Mouse (Mus musculus): ENCODE measurements around the gene Hmga2. TPM values are rescaled to one million over a fixed set of nuclear protein-coding genes. Genes with fewer than 3 reads are reported as not detected.

The Hmga2 gene
- polyA plus RNA-seq, 1 experiment from 2014 or later = 7.8 TPM

- no peaks in the 10 kb centered on the region for H3K36me3 ChIP-seq (ENCODE audit: insufficient read depth, low read length)
- H3K27me3 ChIP-seq (ENCODE audit: insufficient read depth, low read length) = no peaks in the 10 kb centered on the region
- TF ChIP-seq CTCF (IDR thresholded peaks at IDR 0.05; ENCODE audit: low read depth) = no peak
- no peak overlapping the region for H3K9ac ChIP-seq (ENCODE audit: low read depth, low read length)
- WGBS = 91% methylated on average over 8 of the region's 8 CpGs
- no peaks in the 10 kb centered on the region for H3K4me1 ChIP-seq (replicated peaks; ENCODE audit: insufficient read depth, low read length)
- no peaks in the 10 kb centered on the region for H3K9me3 ChIP-seq (replicated peaks; ENCODE audit: low read length)
- H3K4me3 ChIP-seq (replicated peaks; ENCODE audit: low read depth, low read length) = no peak overlapping the region
- DNase-seq (ENCODE audit: low spot score) (no peak), ATAC-seq (replicated peaks; ENCODE audit: low FRiP score, low read depth) (no peak)
- H3K4me2 ChIP-seq (ENCODE audit: low read length) = no peak overlapping the region
- H3K27ac ChIP-seq = no peak overlapping the region
Observed at GRCm38 (mm10) chr10:120512121-120512520, 35.9 kb upstream of the Hmga2 start.

- Histone ChIP-seq H3K4me2 (ENCODE audit: low read length) (peak overlapping the region; percentile 21; the same call in 1 of the 2 replicates), H3K27me3 (ENCODE audit: insufficient read depth, low read length) (no peaks in the 10 kb centered on the region), H3K9me3 (replicated peaks; ENCODE audit: low read length) (no peaks in the 10 kb centered on the region), H3K36me3 (ENCODE audit: insufficient read depth, low read length) (no peaks in the 10 kb centered on the region), H3K9ac (ENCODE audit: low read depth, low read length) (no peak overlapping the region), H3K27ac (no peak overlapping the region), H3K4me1 (replicated peaks; ENCODE audit: insufficient read depth, low read length) (no peaks in the 10 kb centered on the region), H3K4me3 (replicated peaks; ENCODE audit: low read depth, low read length) (no peak overlapping the region)
- no peak for DNase-seq (ENCODE audit: low spot score)
- TF ChIP-seq CTCF (IDR thresholded peaks at IDR 0.05; ENCODE audit: low read depth) = no peak
- no peak for ATAC-seq (replicated peaks; ENCODE audit: low FRiP score, low read depth)
- 65% methylated on average over 5 of the region's 5 CpGs for WGBS
Observed at GRCm38 (mm10) chr10:120503959-120504358, 27.7 kb upstream of the Hmga2 start.

GRCm38 (mm10) chr10:120500794-120501193 lies 24.5 kb upstream of the Hmga2 start:
- no peak for TF ChIP-seq CTCF (IDR thresholded peaks at IDR 0.05; ENCODE audit: low read depth)
- WGBS = 54% methylated on average over 9 of the region's 9 CpGs
- Histone ChIP-seq H3K9me3 (replicated peaks; ENCODE audit: low read length) (no peaks in the 10 kb centered on the region), H3K27ac (no peak overlapping the region), H3K4me1 (replicated peaks; ENCODE audit: insufficient read depth, low read length) (no peaks in the 10 kb centered on the region), H3K9ac (ENCODE audit: low read depth, low read length) (no peak overlapping the region), H3K4me2 (ENCODE audit: low read length) (no peak overlapping the region), H3K4me3 (replicated peaks; ENCODE audit: low read depth, low read length) (no peak overlapping the region), H3K27me3 (ENCODE audit: insufficient read depth, low read length) (no peaks in the 10 kb centered on the region), H3K36me3 (ENCODE audit: insufficient read depth, low read length) (no peaks in the 10 kb centered on the region)
- DNase-seq (ENCODE audit: low spot score) (no peak), ATAC-seq (replicated peaks; ENCODE audit: low FRiP score, low read depth) (no peak)

GRCm38 (mm10) chr10:120498086-120498485 lies 21.8 kb upstream of the Hmga2 start:
- Histone ChIP-seq H3K27ac (no peak overlapping the region), H3K4me3 (replicated peaks; ENCODE audit: low read depth, low read length) (no peak overlapping the region), H3K4me2 (ENCODE audit: low read length) (no peak overlapping the region), H3K9me3 (replicated peaks; ENCODE audit: low read length) (no peaks in the 10 kb centered on the region), H3K27me3 (ENCODE audit: insufficient read depth, low read length) (no peaks in the 10 kb centered on the region), H3K9ac (ENCODE audit: low read depth, low read length) (no peak overlapping the region), H3K4me1 (replicated peaks; ENCODE audit: insufficient read depth, low read length) (no peaks in the 10 kb centered on the region), H3K36me3 (ENCODE audit: insufficient read depth, low read length) (no peaks in the 10 kb centered on the region)
- TF ChIP-seq CTCF (IDR thresholded peaks at IDR 0.05; ENCODE audit: low read depth) = no peak
- no peak for ATAC-seq (replicated peaks; ENCODE audit: low FRiP score, low read depth)
- DNase-seq (ENCODE audit: low spot score) = no peak

GRCm38 (mm10) chr10:120494653-120495052 lies 18.4 kb upstream of the Hmga2 start:
- ATAC-seq (replicated peaks; ENCODE audit: low FRiP score, low read depth) = no peak
- 93% methylated on average over 1 of the region's 1 CpGs for WGBS
- TF ChIP-seq CTCF (IDR thresholded peaks at IDR 0.05; ENCODE audit: low read depth) = no peak

GRCm38 (mm10) chr10:120491477-120491876 lies 15.2 kb upstream of the Hmga2 start:
- no peaks in the 10 kb centered on the region for H3K36me3 ChIP-seq (ENCODE audit: insufficient read depth, low read length)
- H3K4me1 ChIP-seq (replicated peaks; ENCODE audit: insufficient read depth, low read length) = no peaks in the 10 kb centered on the region
- no peak for TF ChIP-seq CTCF (IDR thresholded peaks at IDR 0.05; ENCODE audit: low read depth)
- H3K9ac ChIP-seq (ENCODE audit: low read depth, low read length) = no peak overlapping the region
- no peaks in the 10 kb centered on the region for H3K9me3 ChIP-seq (replicated peaks; ENCODE audit: low read length)
- H3K27me3 ChIP-seq (ENCODE audit: insufficient read depth, low read length) = no peaks in the 10 kb centered on the region
- DNase-seq (ENCODE audit: low spot score) (no peak), ATAC-seq (replicated peaks; ENCODE audit: low FRiP score, low read depth) (no peak)
- H3K4me2 ChIP-seq (ENCODE audit: low read length) = no peak overlapping the region
- 66% methylated on average over 5 of the region's 5 CpGs for WGBS
- H3K27ac ChIP-seq = no peak overlapping the region
- no peak overlapping the region for H3K4me3 ChIP-seq (replicated peaks; ENCODE audit: low read depth, low read length)

More at GRCm38 (mm10) chr10:120494653-120495052, 18.4 kb upstream of the Hmga2 start:
- Histone ChIP-seq H3K36me3 (ENCODE audit: insufficient read depth, low read length) (no peaks in the 10 kb centered on the region), H3K9me3 (replicated peaks; ENCODE audit: low read length) (no peaks in the 10 kb centered on the region), H3K4me3 (replicated peaks; ENCODE audit: low read depth, low read length) (no peak overlapping the region), H3K9ac (ENCODE audit: low read depth, low read length) (no peak overlapping the region), H3K27me3 (ENCODE audit: insufficient read depth, low read length) (no peaks in the 10 kb centered on the region), H3K27ac (no peak overlapping the region), H3K4me2 (ENCODE audit: low read length) (no peak overlapping the region), H3K4me1 (replicated peaks; ENCODE audit: insufficient read depth, low read length) (no peaks in the 10 kb centered on the region)
- no peak for DNase-seq (ENCODE audit: low spot score)

- H3K4me1 ChIP-seq (replicated peaks; ENCODE audit: insufficient read depth, low read length) = no peaks in the 10 kb centered on the region
- H3K27ac ChIP-seq = no peak overlapping the region
- H3K27me3 ChIP-seq (ENCODE audit: insufficient read depth, low read length) = no peaks in the 10 kb centered on the region
- DNase-seq (ENCODE audit: low spot score) (no peak), ATAC-seq (replicated peaks; ENCODE audit: low FRiP score, low read depth) (no peak)
- no peak for TF ChIP-seq CTCF (IDR thresholded peaks at IDR 0.05; ENCODE audit: low read depth)
- no peak overlapping the region for H3K9ac ChIP-seq (ENCODE audit: low read depth, low read length)
- WGBS = 83% methylated on average over 3 of the region's 3 CpGs
- H3K9me3 ChIP-seq (replicated peaks; ENCODE audit: low read length) = no peaks in the 10 kb centered on the region
- no peak overlapping the region for H3K4me3 ChIP-seq (replicated peaks; ENCODE audit: low read depth, low read length)
- H3K36me3 ChIP-seq (ENCODE audit: insufficient read depth, low read length) = no peaks in the 10 kb centered on the region
- H3K4me2 ChIP-seq (ENCODE audit: low read length) = no peak overlapping the region
Observed at GRCm38 (mm10) chr10:120489611-120490010, 13.3 kb upstream of the Hmga2 start.
